Mouse (Mus musculus) ZHBTc4 (cell line): ENCODE measurements around the gene Ddi2.

Source experiments
- DNase-seq: peaks from one replicate; pipeline ENCODE4 v3.0.0-alpha.2; 2011; ENCODE audit warnings: low read depth, low spot score

Ddi2 gene

DNA sequence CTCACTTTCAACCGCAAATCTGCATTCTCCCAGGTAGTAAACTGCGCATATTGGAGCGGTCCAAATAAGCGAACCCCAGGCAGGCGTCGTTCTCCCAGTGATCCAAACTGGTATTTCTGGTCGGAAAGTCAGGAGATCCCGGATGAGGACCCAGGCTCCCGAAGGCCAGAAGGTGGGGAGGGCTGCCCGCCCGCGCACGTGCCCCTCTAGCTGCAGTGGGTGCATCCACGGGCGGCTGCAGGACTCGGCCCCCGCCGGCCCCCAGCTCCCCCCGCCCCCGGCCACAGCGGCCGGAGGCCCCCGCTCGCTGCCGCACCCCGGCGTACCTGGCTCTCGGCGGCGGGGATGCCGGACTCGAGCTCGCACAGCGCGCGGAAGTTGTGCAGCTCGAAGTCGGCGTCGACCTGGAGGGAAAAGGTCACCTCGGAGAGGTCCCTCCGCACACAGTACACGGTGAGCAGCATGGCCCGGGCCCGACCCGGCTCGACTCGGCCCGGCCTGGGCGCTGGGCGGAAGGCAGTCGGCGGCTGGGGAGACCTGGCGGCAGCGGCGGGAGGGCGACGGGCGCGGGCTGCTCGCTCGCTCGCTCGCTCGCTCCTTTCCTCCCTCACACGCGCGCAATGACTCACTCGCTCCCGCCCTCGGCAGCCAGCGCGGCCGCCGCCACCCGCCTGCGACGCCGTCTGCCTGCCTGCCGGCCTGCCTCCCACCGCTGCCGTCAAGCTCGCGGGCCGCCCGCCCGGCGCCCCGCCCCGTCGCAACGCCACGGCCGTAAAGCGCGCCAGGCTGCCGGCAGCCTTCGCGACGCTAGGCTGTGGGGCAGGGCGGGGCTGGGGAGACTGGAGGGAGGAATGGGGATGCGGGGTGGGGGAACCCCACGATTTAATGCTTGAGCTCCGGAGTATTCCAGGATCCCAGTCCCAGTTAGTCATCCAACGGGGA, at the start of gene Ddi2:
Ddi2 (minus strand) TSS at position 689 of the 942 bp plus-strand sequence.
- DNase-seq = peak; percentile 94

GRCm38 (mm10) chr4:141773019-141773418, 49.8 kb upstream of the Ddi2 start:
- peak; percentile 50 for DNase-seq

DNA sequence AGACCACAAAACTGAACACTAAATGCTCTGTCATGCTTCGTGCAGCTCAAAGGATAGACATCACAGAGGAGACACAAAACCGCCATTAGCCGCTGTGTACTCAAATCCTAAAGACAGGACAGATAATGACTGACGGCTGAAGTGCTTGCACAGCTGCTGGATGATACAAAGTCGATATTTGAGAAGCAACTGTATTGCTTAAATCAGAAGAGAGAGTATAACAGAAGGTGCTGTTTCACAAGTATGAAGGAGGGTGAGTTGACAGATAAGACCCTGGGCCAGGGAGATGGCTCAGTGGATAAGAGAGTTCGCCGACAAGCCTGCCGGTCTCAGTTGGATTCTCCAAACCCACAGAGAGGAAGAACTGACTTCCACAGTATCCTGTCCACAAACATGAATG, 48.6 kb upstream of the Ddi2 start:
- no peak for DNase-seq

- no peak for DNase-seq
Measured at GRCm38 (mm10) chr4:141769501-141770160, 46.4 kb upstream of the Ddi2 start.

DNA sequence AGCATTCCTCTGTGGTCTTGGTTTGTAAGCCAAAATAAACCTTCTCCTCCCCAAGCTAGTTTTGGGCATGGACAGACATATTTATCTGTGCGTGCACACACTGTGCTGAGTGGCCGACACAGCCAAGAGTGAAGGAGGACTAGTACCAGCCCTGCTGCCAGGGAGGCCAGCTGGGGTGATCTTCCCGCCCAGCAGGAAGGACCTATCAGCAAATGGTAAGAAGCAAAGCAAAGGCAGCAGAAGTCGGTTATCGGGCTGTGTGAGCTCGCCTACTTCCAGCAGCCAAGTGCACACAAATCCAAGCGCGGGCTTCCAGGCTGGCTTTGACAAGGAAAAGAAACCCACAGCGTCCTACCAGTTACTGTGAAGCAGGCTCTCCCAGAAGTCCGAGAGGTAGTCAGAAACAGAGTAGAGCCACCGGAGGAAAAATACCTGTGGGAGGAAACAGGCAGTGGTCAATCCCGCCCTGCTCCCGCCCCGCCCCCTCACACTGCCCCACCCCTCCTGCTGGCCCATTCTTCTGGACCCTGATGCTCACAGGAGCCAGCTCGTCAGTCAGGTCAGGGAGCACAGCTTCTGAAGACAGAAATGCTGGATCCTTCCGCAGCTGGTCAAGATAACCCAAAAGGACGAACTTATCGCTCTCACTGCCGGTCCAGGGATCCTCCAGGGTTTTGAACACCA, 44.3 kb upstream of the Ddi2 start:
- DNase-seq = no peak

GRCm38 (mm10) chr4:141766668-141767352, 43.6 kb upstream of the Ddi2 start:
- DNase-seq = no peak

GRCm38 (mm10) chr4:141766316-141766667, 43.1 kb upstream of the Ddi2 start:
- no peak for DNase-seq

- DNase-seq = no peak
Measured at GRCm38 (mm10) chr4:141765008-141765407, 41.8 kb upstream of the Ddi2 start.

GRCm38 (mm10) chr4:141763476-141763875, 40.3 kb upstream of the Ddi2 start:
- DNase-seq = no peak

- DNase-seq = no peak
Measured at GRCm38 (mm10) chr4:141762102-141762598, 38.9 kb upstream of the Ddi2 start.

GRCm38 (mm10) chr4:141760942-141761341, 37.7 kb upstream of the Ddi2 start:
- no peak for DNase-seq

- DNase-seq = no peak
Measured at GRCm38 (mm10) chr4:141758874-141759542, 35.8 kb upstream of the Ddi2 start.

- DNase-seq = no peak
Measured at GRCm38 (mm10) chr4:141757124-141757523, 33.9 kb upstream of the Ddi2 start.

GRCm38 (mm10) chr4:141755375-141755930, 32.2 kb upstream of the Ddi2 start:
- DNase-seq = no peak

DNA sequence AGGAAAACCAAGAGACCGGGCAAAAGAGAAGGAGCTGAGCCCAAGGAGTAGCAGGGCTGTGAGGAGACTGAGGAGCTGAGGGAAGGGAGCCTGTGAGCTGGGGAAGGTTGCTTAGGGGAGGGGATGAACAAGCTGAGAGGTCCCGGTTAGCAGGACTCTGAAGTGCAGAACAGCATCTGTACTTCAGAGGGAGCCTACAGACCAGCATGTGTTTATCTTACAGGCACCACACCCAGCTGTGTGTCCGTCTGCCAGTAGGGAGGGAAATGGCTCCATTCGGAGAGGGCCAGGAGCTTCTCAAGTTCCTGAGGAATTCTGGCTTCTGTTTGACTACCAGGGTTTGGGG, 28.8 kb upstream of the Ddi2 start:
- peak; percentile 76 for DNase-seq

- peak; percentile 68 for DNase-seq
Measured at GRCm38 (mm10) chr4:141751419-141752075, 28.3 kb upstream of the Ddi2 start.

DNA sequence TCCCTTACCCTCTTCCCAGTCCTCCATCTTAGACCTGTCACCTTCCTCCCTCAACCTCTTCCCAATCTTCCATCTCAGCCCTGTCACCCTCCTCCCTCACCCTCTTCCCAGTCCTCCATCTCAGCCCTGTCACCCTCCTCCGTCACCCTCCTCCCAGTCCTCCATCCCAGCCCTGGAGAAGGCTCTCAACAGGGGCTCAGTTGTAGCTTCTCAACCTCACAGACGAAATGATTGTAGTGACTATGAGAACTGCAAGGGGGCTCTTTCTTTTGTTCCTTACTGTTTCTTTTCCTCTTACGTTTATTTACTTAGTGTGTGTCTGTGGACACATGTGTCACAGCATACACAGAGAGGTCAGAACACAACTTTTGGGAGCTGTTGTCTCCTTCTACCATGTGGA, 27.6 kb upstream of the Ddi2 start:
- peak; percentile 54 for DNase-seq

DNA sequence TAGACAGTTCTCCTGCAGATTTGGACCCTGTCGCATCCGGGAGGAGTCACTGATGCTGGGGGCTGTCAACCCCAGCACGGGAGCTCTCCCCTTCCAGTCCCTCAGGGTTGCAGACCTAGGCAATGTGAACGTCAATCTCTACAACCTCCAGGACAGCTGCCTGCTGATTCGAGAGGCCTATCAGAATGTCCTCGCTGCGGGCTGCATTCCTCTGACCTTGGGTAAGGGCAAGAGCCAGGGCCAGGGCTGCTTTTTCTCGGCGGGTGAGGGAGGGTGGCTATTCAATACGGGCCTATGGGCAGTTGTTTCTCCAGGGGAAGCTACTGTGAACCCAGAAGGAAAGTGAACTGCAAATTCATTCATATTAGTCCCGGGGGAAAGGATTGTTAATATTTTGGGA, 26.3 kb upstream of the Ddi2 start:
- peak; percentile 25 for DNase-seq

DNA sequence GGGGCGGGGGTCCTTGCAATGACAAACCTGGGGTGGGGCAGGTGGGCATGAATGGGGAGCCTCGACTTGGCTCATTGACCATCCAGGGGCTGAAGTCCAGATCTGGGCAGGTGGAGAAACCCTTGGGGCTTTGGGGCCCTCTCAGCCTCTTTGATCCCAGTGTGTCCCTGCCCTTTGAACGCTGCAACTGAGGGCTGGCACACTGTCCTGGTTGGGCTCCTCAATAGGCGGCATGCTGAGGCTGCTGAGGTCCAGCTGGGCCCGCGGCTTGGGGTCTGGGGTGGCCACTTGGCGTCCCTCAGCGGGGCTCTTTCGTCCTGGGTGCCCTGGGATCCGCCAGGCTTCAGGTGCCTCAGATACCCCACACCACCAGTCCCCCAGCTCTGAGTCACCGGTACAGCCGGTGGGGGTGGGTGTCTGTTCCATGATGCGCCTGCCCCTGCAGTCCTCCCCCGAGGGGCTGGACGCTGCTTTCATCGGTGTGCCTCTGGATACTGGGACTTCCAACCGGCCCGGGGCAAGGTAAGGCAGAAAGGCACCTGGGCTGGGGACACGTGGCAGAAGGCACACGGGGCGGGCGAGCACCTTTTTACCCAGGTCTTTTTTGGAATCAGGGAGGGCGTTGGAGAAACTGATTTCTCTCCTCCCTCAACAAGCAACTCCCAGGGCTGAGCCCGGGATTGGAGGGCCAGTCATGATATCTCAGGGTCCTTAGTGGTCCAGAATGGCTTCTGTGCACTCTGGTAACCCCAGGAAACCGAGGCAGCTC, 23.5 kb upstream of the Ddi2 start, which contains the start of gene Agmat:
Agmat (plus strand) TSS at position 95 of the 769 bp plus-strand sequence.
- no peak for DNase-seq
